Mouse (Mus musculus): Measurements from ENCODE around the gene Capn7. TPM values are rescaled to one million over a fixed set of nuclear protein-coding genes. Genes with fewer than 3 reads are reported as not detected.

Gene Capn7
- polyA plus RNA-seq, 1 experiment from 2014 or later = 29.4 TPM

GRCm38 (mm10) chr14:31327196-31327595 is 9.2 kb upstream of the Capn7 start:
- DNase-seq (ENCODE audit: low spot score) = no peak
- no peaks in the 10 kb centered on the region for H3K36me3 ChIP-seq
- WGBS = 81% methylated on average over 1 of the region's 1 CpGs

DNA sequence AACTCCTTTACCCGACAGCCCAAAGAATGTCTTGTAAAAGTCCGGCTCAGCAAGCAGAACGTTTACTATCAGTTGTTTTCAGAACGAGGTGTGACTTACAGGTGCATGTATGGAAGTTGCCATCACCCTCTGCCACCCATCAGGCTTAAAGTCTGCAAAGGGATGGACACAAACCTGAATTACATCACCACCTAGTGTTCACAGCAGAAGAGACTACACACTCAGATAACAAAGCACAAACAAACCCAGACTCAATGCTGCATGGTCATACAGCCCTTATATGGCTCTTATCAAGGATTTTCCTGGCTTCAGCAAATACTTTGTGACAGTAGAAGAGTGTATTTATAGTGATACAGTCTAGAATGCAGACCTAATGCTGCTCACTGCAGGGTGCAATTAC is 8.8 kb upstream of the Capn7 start:
- Histone ChIP-seq H3K4me3 (no peak overlapping the region), H3K27ac (no peak overlapping the region), H3K36me3 (no peaks in the 10 kb centered on the region), H3K27me3 (ENCODE audit: insufficient read depth, poor library complexity, severe bottlenecking) (no peaks in the 10 kb centered on the region), H3K9me3 (no peaks in the 10 kb centered on the region), H3K4me1 (replicated peaks) (peaks cover 11% of the 10 kb centered on the region)
- DNase-seq (ENCODE audit: low spot score) = no peak
- WGBS = 83% methylated on average over 4 of the region's 4 CpGs

More at GRCm38 (mm10) chr14:31327196-31327595, 9.2 kb upstream of the Capn7 start:
- no peaks in the 10 kb centered on the region for H3K27me3 ChIP-seq (ENCODE audit: insufficient read depth, poor library complexity, severe bottlenecking)
- H3K4me3 ChIP-seq = no peak overlapping the region
- H3K27ac ChIP-seq = no peak overlapping the region
- no peaks in the 10 kb centered on the region for H3K9me3 ChIP-seq
- peaks cover 11% of the 10 kb centered on the region for H3K4me1 ChIP-seq (replicated peaks)

DNA sequence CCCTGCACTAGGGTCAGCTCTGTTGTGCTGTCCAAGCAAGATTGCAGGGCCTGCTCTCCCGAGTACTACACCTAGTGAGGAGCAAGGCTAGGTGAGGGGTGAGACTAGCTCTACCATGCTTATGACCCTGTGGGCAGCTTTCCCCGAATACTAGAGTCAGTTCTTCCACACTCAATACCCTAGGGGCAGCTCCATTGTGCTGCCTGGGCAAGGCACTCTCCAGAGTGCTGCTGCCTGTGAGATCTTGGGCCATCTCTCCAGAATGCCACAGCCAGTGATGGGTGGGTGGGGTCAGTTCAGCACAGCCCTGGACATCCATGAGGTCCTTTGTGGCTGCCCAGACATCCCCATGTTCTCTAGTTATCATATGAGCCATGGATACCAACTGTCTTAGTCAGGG is 6.7 kb upstream of the Capn7 start:
- Histone ChIP-seq H3K9me3 (no peaks in the 10 kb centered on the region), H3K36me3 (no peaks in the 10 kb centered on the region), H3K27me3 (ENCODE audit: insufficient read depth, poor library complexity, severe bottlenecking) (no peaks in the 10 kb centered on the region), H3K4me1 (replicated peaks) (no peaks in the 10 kb centered on the region), H3K4me3 (no peak overlapping the region), H3K27ac (no peak overlapping the region)
- no peak for DNase-seq (ENCODE audit: low spot score)
- WGBS = 52% methylated on average over 2 of the region's 2 CpGs

GRCm38 (mm10) chr14:31330957-31331356 is 5.5 kb upstream of the Capn7 start:
- Histone ChIP-seq H3K9me3 (no peaks in the 10 kb centered on the region), H3K4me3 (no peak overlapping the region), H3K4me1 (replicated peaks) (peaks cover 6% of the 10 kb centered on the region), H3K27ac (no peak overlapping the region), H3K36me3 (no peaks in the 10 kb centered on the region), H3K27me3 (ENCODE audit: insufficient read depth, poor library complexity, severe bottlenecking) (no peaks in the 10 kb centered on the region)
- no peak for DNase-seq (ENCODE audit: low spot score)
- 80% methylated on average over 4 of the region's 4 CpGs for WGBS

DNA sequence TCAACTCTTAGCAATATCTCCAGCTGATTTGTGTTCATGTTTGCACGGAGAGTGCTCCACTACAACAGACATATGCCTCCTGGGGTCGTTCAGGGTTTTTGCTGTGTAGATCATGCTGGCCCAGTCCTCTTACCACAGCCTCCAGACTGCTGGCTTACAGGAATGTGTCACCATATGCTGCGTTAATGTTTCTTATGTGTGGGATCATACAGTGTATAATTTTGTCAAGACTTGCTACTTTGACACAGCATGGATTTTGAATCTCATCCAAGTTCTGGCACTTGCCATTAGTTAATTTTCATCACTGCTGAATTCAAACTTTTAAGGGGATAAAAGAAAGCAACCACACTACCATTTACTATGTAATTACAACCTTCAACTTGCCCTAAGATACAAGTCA is 673 bp upstream of the Capn7 start:
- peak overlapping the region; percentile 95 for H3K27ac ChIP-seq
- H3K36me3 ChIP-seq = peaks cover 6% of the 10 kb centered on the region
- no peaks in the 10 kb centered on the region for H3K9me3 ChIP-seq
- H3K4me3 ChIP-seq = peak overlapping the region; percentile 93
- DNase-seq (ENCODE audit: low spot score) = no peak
- no peaks in the 10 kb centered on the region for H3K27me3 ChIP-seq (ENCODE audit: insufficient read depth, poor library complexity, severe bottlenecking)
- H3K4me1 ChIP-seq (replicated peaks) = peaks cover 18% of the 10 kb centered on the region
- 62% methylated on average over 3 of the region's 3 CpGs for WGBS

DNA sequence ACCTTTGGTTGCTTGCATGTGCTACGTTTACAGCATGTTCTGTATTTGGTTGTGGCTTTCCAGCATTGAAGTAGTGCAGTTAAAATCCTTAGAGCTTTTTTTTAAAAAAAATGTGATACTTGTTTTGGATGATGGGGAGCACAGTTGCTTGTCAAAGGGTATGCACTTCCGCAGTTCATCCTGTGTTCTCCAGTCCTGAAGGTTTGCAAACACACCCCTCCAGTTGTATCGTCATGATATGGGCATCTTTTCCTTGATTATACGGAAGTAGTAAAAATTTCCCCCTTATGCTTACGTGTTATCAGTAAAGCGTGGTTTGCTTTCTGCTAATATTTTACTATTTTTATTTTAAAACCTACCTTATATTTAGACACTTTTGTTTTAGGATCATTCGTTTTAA is 968 bp downstream of the Capn7 start:
- 56% methylated on average over 7 of the region's 7 CpGs for WGBS

GRCm38 (mm10) chr14:31337947-31338346 is 1.5 kb downstream of the Capn7 start:
- Histone ChIP-seq H3K36me3 (peaks cover 14% of the 10 kb centered on the region), H3K4me3 (peak overlapping the region; percentile 93; the same call in 1 of the 2 replicates), H3K27ac (no peak overlapping the region), H3K4me1 (replicated peaks) (peaks cover 18% of the 10 kb centered on the region), H3K27me3 (ENCODE audit: insufficient read depth, poor library complexity, severe bottlenecking) (no peaks in the 10 kb centered on the region), H3K9me3 (no peaks in the 10 kb centered on the region)
- no peak for DNase-seq (ENCODE audit: low spot score)

More for the DNA sequence above, 968 bp downstream of the Capn7 start:
- Histone ChIP-seq H3K4me3 (peak overlapping the region; percentile 93), H3K36me3 (peaks cover 13% of the 10 kb centered on the region), H3K27ac (peak overlapping the region; percentile 95), H3K9me3 (no peaks in the 10 kb centered on the region), H3K4me1 (replicated peaks) (peaks cover 18% of the 10 kb centered on the region), H3K27me3 (ENCODE audit: insufficient read depth, poor library complexity, severe bottlenecking) (no peaks in the 10 kb centered on the region)
- DNase-seq (ENCODE audit: low spot score) = no peak

DNA sequence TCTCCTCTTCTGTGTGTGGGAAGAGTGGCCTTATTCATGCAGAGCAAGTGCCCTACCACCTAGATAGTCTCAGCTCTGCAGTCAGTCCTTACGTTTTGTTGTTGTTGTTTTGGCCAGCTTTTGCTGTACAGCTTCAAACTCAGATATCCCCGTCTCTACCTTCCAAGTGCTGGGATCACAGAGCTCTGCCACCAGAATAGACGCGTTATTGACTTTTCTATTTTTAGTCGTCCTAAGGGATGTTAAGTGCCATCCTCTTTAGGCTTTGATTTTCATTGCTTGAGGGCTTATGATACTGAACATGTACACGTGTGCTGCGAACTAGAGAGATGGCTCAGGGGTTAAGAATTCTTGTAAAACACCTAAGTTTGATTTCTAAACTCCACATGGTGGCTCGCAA is 6.8 kb downstream of the Capn7 start:
- Histone ChIP-seq H3K36me3 (peaks cover 47% of the 10 kb centered on the region), H3K27ac (no peak overlapping the region), H3K27me3 (ENCODE audit: insufficient read depth, poor library complexity, severe bottlenecking) (no peaks in the 10 kb centered on the region), H3K4me3 (no peak overlapping the region), H3K9me3 (no peaks in the 10 kb centered on the region), H3K4me1 (replicated peaks) (no peaks in the 10 kb centered on the region)
- no peak for DNase-seq (ENCODE audit: low spot score)
- WGBS = 87% methylated on average over 8 of the region's 8 CpGs

DNA sequence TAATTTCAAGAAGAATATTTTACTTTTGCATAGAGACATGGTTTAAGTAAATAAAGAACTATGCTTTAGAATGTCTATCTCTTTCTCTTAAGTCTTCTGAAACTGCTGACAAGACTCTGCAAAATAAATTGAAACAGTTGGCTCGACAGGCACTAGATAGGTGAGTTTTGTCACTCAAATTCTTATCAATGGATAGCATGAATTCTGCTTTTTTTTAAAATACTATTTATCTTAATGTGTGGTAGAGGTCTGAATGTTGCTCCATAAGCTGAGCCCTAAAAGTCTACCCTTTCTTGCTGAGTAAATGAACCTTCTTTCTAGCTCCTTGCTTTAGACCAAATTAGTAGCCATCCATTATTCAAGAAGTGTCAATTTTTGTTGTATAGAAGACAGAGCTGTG is 8.9 kb downstream of the Capn7 start:
- no peak overlapping the region for H3K27ac ChIP-seq
- H3K36me3 ChIP-seq = peaks cover 61% of the 10 kb centered on the region
- WGBS = 90% methylated on average over 1 of the region's 1 CpGs
- H3K9me3 ChIP-seq = no peaks in the 10 kb centered on the region
- DNase-seq (ENCODE audit: low spot score) = no peak
- no peaks in the 10 kb centered on the region for H3K27me3 ChIP-seq (ENCODE audit: insufficient read depth, poor library complexity, severe bottlenecking)
- no peak overlapping the region for H3K4me3 ChIP-seq
- H3K4me1 ChIP-seq (replicated peaks) = no peaks in the 10 kb centered on the region

DNA sequence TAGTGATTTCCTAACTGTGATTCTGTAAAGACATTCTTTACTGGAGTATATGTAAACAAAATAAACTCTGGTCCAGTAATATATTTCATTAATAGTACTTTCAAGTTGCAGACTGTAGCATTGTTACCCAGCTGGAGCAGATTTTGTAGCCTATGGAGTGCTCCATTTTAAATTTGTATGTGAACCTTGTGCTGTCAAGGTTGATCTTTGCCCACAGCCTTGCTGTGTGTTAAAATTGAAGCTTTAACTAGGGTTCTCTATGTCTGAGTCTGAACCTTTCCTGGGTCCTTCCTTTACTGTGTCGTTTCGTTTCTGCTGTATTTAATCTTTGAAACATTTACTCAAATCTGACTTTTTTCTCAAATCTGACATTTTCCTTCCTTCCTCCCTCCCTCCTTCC is 25.8 kb downstream of the Capn7 start:
- Histone ChIP-seq H3K9me3 (no peaks in the 10 kb centered on the region), H3K4me3 (no peak overlapping the region), H3K27ac (no peak overlapping the region), H3K36me3 (peaks cover 81% of the 10 kb centered on the region), H3K4me1 (replicated peaks) (no peaks in the 10 kb centered on the region), H3K27me3 (ENCODE audit: insufficient read depth, poor library complexity, severe bottlenecking) (no peaks in the 10 kb centered on the region)
- DNase-seq (ENCODE audit: low spot score) = no peak
- WGBS = 95% methylated on average over 2 of the region's 2 CpGs

GRCm38 (mm10) chr14:31364589-31364988 is 28.2 kb downstream of the Capn7 start:
- Histone ChIP-seq H3K27me3 (ENCODE audit: insufficient read depth, poor library complexity, severe bottlenecking) (no peaks in the 10 kb centered on the region), H3K4me3 (no peak overlapping the region), H3K9me3 (no peaks in the 10 kb centered on the region), H3K36me3 (peaks cover 91% of the 10 kb centered on the region), H3K4me1 (replicated peaks) (no peaks in the 10 kb centered on the region), H3K27ac (no peak overlapping the region)
- no peak for DNase-seq (ENCODE audit: low spot score)
- 94% methylated on average over 4 of the region's 4 CpGs for WGBS

GRCm38 (mm10) chr14:31365350-31365749 is 28.9 kb downstream of the Capn7 start:
- H3K4me3 ChIP-seq = no peak overlapping the region
- H3K36me3 ChIP-seq = peaks cover 92% of the 10 kb centered on the region
- H3K27me3 ChIP-seq (ENCODE audit: insufficient read depth, poor library complexity, severe bottlenecking) = no peaks in the 10 kb centered on the region
- H3K4me1 ChIP-seq (replicated peaks) = no peaks in the 10 kb centered on the region
- H3K9me3 ChIP-seq = no peaks in the 10 kb centered on the region
- DNase-seq (ENCODE audit: low spot score) = peak; percentile 46
- H3K27ac ChIP-seq = no peak overlapping the region

DNA sequence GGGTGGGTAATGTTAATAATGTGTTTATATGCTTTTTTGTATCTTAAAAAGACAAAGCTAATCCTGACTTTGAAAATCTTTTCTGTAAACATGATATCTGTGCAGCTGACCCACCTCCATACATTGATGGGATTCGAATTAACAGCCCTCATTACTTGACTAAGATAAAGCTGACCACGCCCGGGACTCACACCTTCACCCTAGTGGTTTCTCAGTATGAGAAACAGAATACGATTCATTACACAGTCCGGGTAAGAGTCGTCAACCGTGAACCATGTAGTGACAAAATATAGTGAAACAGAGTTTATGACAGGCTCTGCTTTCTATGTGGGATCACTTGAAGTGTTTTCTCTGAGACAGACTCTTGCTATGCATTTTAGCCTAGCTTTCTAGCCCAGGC is 31.5 kb downstream of the Capn7 start:
- H3K36me3 ChIP-seq = peaks cover 92% of the 10 kb centered on the region

GRCm38 (mm10) chr14:31369377-31369776 is 32.9 kb downstream of the Capn7 start:
- Histone ChIP-seq H3K4me1 (replicated peaks) (no peaks in the 10 kb centered on the region), H3K27ac (no peak overlapping the region), H3K27me3 (ENCODE audit: insufficient read depth, poor library complexity, severe bottlenecking) (no peaks in the 10 kb centered on the region), H3K9me3 (no peaks in the 10 kb centered on the region), H3K36me3 (peaks cover 92% of the 10 kb centered on the region), H3K4me3 (no peak overlapping the region)
- WGBS = 91% methylated on average over 3 of the region's 3 CpGs
- no peak for DNase-seq (ENCODE audit: low spot score)

More for the DNA sequence above, 31.5 kb downstream of the Capn7 start:
- no peak for DNase-seq (ENCODE audit: low spot score)
- H3K4me3 ChIP-seq = no peak overlapping the region
- H3K27me3 ChIP-seq (ENCODE audit: insufficient read depth, poor library complexity, severe bottlenecking) = no peaks in the 10 kb centered on the region
- no peaks in the 10 kb centered on the region for H3K4me1 ChIP-seq (replicated peaks)
- H3K9me3 ChIP-seq = no peaks in the 10 kb centered on the region
- H3K27ac ChIP-seq = no peak overlapping the region
- 94% methylated on average over 7 of the region's 7 CpGs for WGBS
